Mouse (Mus musculus) common myeloid progenitor, adult 5-6 weeks (primary cell): ENCODE measurements around the gene Cdc34. TPM values are rescaled to one million over a fixed set of nuclear protein-coding genes. Genes with fewer than 3 reads are reported as not detected.

Experiments
- total RNA-seq: library from RNA; stranded (forward); fragments of 200-1000, 187-1606 nt; gene quantifications from 2 replicates; pipeline ENCODE4 v1.2.3, GENCODE M21; 2017

Gene Cdc34
- total RNA-seq, 1 experiment from 2014 or later: 113 TPM

Other genes with a start within 250 kb of the Cdc34 start
- gene Vmn2r83, start 213.5 kb upstream of the Cdc34 start, total RNA-seq: not detected in 2 replicates
- 4.1 and 4.7 TPM in 2 replicates for gene Plpp2, start 148.4 kb upstream of the Cdc34 start, total RNA-seq
- gene Mier2, start 127.0 kb upstream of the Cdc34 start, total RNA-seq: 13.6 and 18.3 TPM in 2 replicates
- not detected in 2 replicates for gene Theg, start 94.9 kb upstream of the Cdc34 start, total RNA-seq
- not detected in 2 replicates for gene C2cd4c, start 68.2 kb upstream of the Cdc34 start, total RNA-seq
- not detected in 2 replicates for gene Shc2, start 44.3 kb upstream of the Cdc34 start, total RNA-seq
- gene Odf3l2, start 36.5 kb upstream of the Cdc34 start, total RNA-seq: not detected in 2 replicates
- gene Madcam1, start 17.6 kb upstream of the Cdc34 start, total RNA-seq: not detected in 2 replicates
- 5.3 and 9.9 TPM in 2 replicates for gene Tpgs1, start 12.8 kb upstream of the Cdc34 start, total RNA-seq
- gene Gzmm, start 6.8 kb downstream of the Cdc34 start, total RNA-seq: 0.96 and 1.6 TPM in 2 replicates
- 283 and 298 TPM in 2 replicates for gene Bsg, start 22.3 kb downstream of the Cdc34 start, total RNA-seq
- gene Hcn2, start 34.4 kb downstream of the Cdc34 start, total RNA-seq: not detected in 2 replicates
- gene Polrmt, start 64.4 kb downstream of the Cdc34 start, total RNA-seq: 10.3 and 16.1 TPM in 2 replicates
- not detected in 2 replicates for gene Fgf22, start 72.9 kb downstream of the Cdc34 start, total RNA-seq
- 12.9 and 21.0 TPM in 2 replicates for gene Rnf126, start 84.8 kb downstream of the Cdc34 start, total RNA-seq
- gene Fstl3, start 95.1 kb downstream of the Cdc34 start, total RNA-seq: 0.19 and 0.50 TPM in 2 replicates
- 9.4 and 16.3 TPM in 2 replicates for gene Prss57, start 108.8 kb downstream of the Cdc34 start, total RNA-seq
- gene Palm, start 111.4 kb downstream of the Cdc34 start, total RNA-seq: 21.8 and 24.8 TPM in 2 replicates
- gene Misp, start 138.8 kb downstream of the Cdc34 start, total RNA-seq: not detected in 2 replicates
- 210 and 221 TPM in 2 replicates for gene Ptbp1, start 172.2 kb downstream of the Cdc34 start, total RNA-seq
- gene Prtn3, start 192.3 kb downstream of the Cdc34 start, total RNA-seq: 131 and 159 TPM in 2 replicates
- 40.8 and 46.6 TPM in 2 replicates for gene Plppr3, start 192.4 kb downstream of the Cdc34 start, total RNA-seq
- gene Elane, start 204.1 kb downstream of the Cdc34 start, total RNA-seq: 61.2 and 92.1 TPM in 2 replicates
- not detected in 2 replicates for gene Cfd, start 208.7 kb downstream of the Cdc34 start, total RNA-seq
- 17.3 and 19.3 TPM in 2 replicates for gene Med16, start 226.7 kb downstream of the Cdc34 start, total RNA-seq
- 7.0 and 11.2 TPM in 2 replicates for gene Gm26602, start 228.7 kb downstream of the Cdc34 start, total RNA-seq
- gene Kiss1r, start 234.8 kb downstream of the Cdc34 start, total RNA-seq: 0.73 TPM in 1 of 2 replicates, not detected in the other
- gene R3hdm4, start 239.0 kb downstream of the Cdc34 start, total RNA-seq: 38.4 and 50.7 TPM in 2 replicates
- gene Arid3a, start 244.8 kb downstream of the Cdc34 start, total RNA-seq: 11.5 and 16.0 TPM in 2 replicates